In genomic region chr12:84858149-84859113, GRCm38 (mm10) we compare ENCODE assay signal across 14 mouse cellular contexts. TPM values are rescaled to one million over a fixed set of nuclear protein-coding genes. Genes with fewer than 3 reads are reported as not detected.
DNase-seq lines count a peak whose midpoint lies in the region; ATAC-seq and TF ChIP-seq lines count a peak whose summit lies in the region.
"Had no signal": no experiment of that assay in that cellular context is flagged by ENCODE, and none has a peak within 500 bp of the region (broad histone marks: within the 10 kb centered on the region; RNA-seq: fewer than 3 reads in every experiment).

No protein-coding gene starts in this region.

- H3K4me2 ChIP-seq in intestine, embryonic 14.5 days (ENCODE audit: low read length) = peak overlapping the region; percentile 25; the same call in 1 of the 2 replicates
- no peak overlapping the region for H3K4me2 ChIP-seq in intestine, postnatal 0 days (replicated peaks; ENCODE audit: low read depth)
- no peak overlapping the region for H3K4me2 ChIP-seq in midbrain, postnatal 0 days (ENCODE audit: low read depth, low read length, poor library complexity, severe bottlenecking)
- H3K4me2 ChIP-seq in embryonic facial prominence, embryonic 12.5 days (replicated peaks) = no peak overlapping the region
- no peak overlapping the region for H3K4me2 ChIP-seq in stomach, embryonic 16.5 days (ENCODE audit: low read depth, low read length)
- H3K4me2 ChIP-seq: heart, embryonic 12.5 days; hindbrain, embryonic 15.5 days had no signal

- peak; percentile 79 for ATAC-seq in intestine, embryonic 14.5 days (replicated peaks; ENCODE audit: low FRiP score, low TSS enrichment, low read depth)
- no peak for ATAC-seq in intestine, postnatal 0 days
- no peak for ATAC-seq in midbrain, postnatal 0 days (ENCODE audit: low FRiP score)
- 0 out of 2 replicates have a peak, but pooled peaks have one; percentile 64 for ATAC-seq in embryonic facial prominence, embryonic 12.5 days (ENCODE audit: insufficient number of reproducible peaks, insufficient read depth, low FRiP score, low TSS enrichment)
- peak; percentile 22; the same call in 1 of the 2 replicates for ATAC-seq in stomach, embryonic 16.5 days (ENCODE audit: insufficient read depth, low FRiP score)

- H3K9me3 ChIP-seq in intestine, embryonic 14.5 days (ENCODE audit: control insufficient read depth, low read length) = no peaks in the 10 kb centered on the region
- no peaks in the 10 kb centered on the region for H3K9me3 ChIP-seq in intestine, postnatal 0 days (ENCODE audit: control insufficient read depth)
- no peaks in the 10 kb centered on the region for H3K9me3 ChIP-seq in midbrain, embryonic 10.5 days (replicated peaks)
- H3K9me3 ChIP-seq in midbrain, postnatal 0 days (ENCODE audit: low read length) = no peaks in the 10 kb centered on the region
- H3K9me3 ChIP-seq in embryonic facial prominence, embryonic 12.5 days = no peaks in the 10 kb centered on the region
- H3K9me3 ChIP-seq in stomach, embryonic 16.5 days (replicated peaks; ENCODE audit: control insufficient read depth, low read length) = no peaks in the 10 kb centered on the region
- H3K9me3 ChIP-seq: heart, embryonic 12.5 days; hindbrain, embryonic 15.5 days had no signal

- TF ChIP-seq CTCF in intestine, postnatal 0 days (IDR thresholded peaks at IDR 0.05; ENCODE audit: low read depth) = no peak
- TF ChIP-seq CTCF in midbrain, postnatal 0 days (IDR thresholded peaks at IDR 0.05) = no peak

- peak overlapping the region; percentile 16; the same call in 1 of the 2 replicates for H3K27ac ChIP-seq in intestine, embryonic 14.5 days (ENCODE audit: low read depth)
- no peak overlapping the region for H3K27ac ChIP-seq in intestine, postnatal 0 days (ENCODE audit: low read depth, low read length)
- no peak overlapping the region for H3K27ac ChIP-seq in midbrain, embryonic 10.5 days (replicated peaks)
- no peak overlapping the region for H3K27ac ChIP-seq in midbrain, postnatal 0 days (ENCODE audit: low read depth, low read length)
- 0 out of 2 replicates have a peak overlapping the region, but pooled peaks have one; percentile 30 for H3K27ac ChIP-seq in embryonic facial prominence, embryonic 12.5 days
- no peak overlapping the region for H3K27ac ChIP-seq in stomach, embryonic 16.5 days (ENCODE audit: low read length)
- H3K27ac ChIP-seq: hindbrain, embryonic 15.5 days; macrophage had no signal

- H3K36me3 ChIP-seq in intestine, embryonic 14.5 days (ENCODE audit: control insufficient read depth, insufficient read depth, low read length) = no peaks in the 10 kb centered on the region
- H3K36me3 ChIP-seq in intestine, postnatal 0 days (ENCODE audit: control insufficient read depth, insufficient read depth) = no peaks in the 10 kb centered on the region
- H3K36me3 ChIP-seq in midbrain, embryonic 10.5 days = no peaks in the 10 kb centered on the region
- H3K36me3 ChIP-seq in midbrain, postnatal 0 days (ENCODE audit: insufficient read depth, low read length) = no peaks in the 10 kb centered on the region
- no peaks in the 10 kb centered on the region for H3K36me3 ChIP-seq in embryonic facial prominence, embryonic 12.5 days
- no peaks in the 10 kb centered on the region for H3K36me3 ChIP-seq in stomach, embryonic 16.5 days (ENCODE audit: control insufficient read depth, insufficient read depth, low read length)
- H3K36me3 ChIP-seq: heart, embryonic 12.5 days; hindbrain, embryonic 15.5 days had no signal

- intact Hi-C loops in gastrocnemius, postnatal 36 days (cut with DNase I) = no loop called here

- 29% methylated on average over 17 of the region's 17 CpGs for WGBS in intestine, embryonic 14.5 days
- whole genome bisulfite sequencing in intestine, postnatal 0 days = 50% methylated on average over 17 of the region's 17 CpGs
- 66% methylated on average over 17 of the region's 17 CpGs for WGBS in midbrain, embryonic 10.5 days
- 67% methylated on average over 17 of the region's 17 CpGs for WGBS in midbrain, postnatal 0 days
- 23% methylated on average over 17 of the region's 17 CpGs for WGBS in embryonic facial prominence, embryonic 12.5 days
- WGBS in stomach, embryonic 16.5 days = 31% methylated on average over 17 of the region's 17 CpGs

- no peaks in the 10 kb centered on the region for H3K27me3 ChIP-seq in intestine, embryonic 14.5 days (replicated peaks; ENCODE audit: control insufficient read depth, insufficient read depth, low read length)
- no peaks in the 10 kb centered on the region for H3K27me3 ChIP-seq in intestine, postnatal 0 days (replicated peaks; ENCODE audit: control insufficient read depth, insufficient read depth, low read length)
- H3K27me3 ChIP-seq in midbrain, embryonic 10.5 days (ENCODE audit: low read depth, poor library complexity, severe bottlenecking) = no peaks in the 10 kb centered on the region
- no peaks in the 10 kb centered on the region for H3K27me3 ChIP-seq in midbrain, postnatal 0 days (ENCODE audit: insufficient read depth, low read length)
- H3K27me3 ChIP-seq in embryonic facial prominence, embryonic 12.5 days = no peaks in the 10 kb centered on the region
- H3K27me3 ChIP-seq in stomach, embryonic 16.5 days (ENCODE audit: control insufficient read depth, insufficient read depth, low read length) = no peaks in the 10 kb centered on the region
- H3K27me3 ChIP-seq: hindbrain, embryonic 15.5 days had no signal

- peaks cover 13% of the 10 kb centered on the region for H3K4me1 ChIP-seq in intestine, embryonic 14.5 days (replicated peaks; ENCODE audit: control insufficient read depth, insufficient read depth, low read length)
- no peaks in the 10 kb centered on the region for H3K4me1 ChIP-seq in intestine, postnatal 0 days (replicated peaks; ENCODE audit: control insufficient read depth, insufficient read depth, low read length)
- H3K4me1 ChIP-seq in midbrain, embryonic 10.5 days = peaks cover 7% of the 10 kb centered on the region; the same call in 1 of the 2 replicates
- no peaks in the 10 kb centered on the region for H3K4me1 ChIP-seq in midbrain, postnatal 0 days (ENCODE audit: insufficient read depth, low read length)
- peaks cover 7% of the 10 kb centered on the region; the same call in 1 of the 2 replicates for H3K4me1 ChIP-seq in embryonic facial prominence, embryonic 12.5 days
- 0 out of 2 replicates have a peak, but pooled peaks cover 2% of the 10 kb centered on the region for H3K4me1 ChIP-seq in stomach, embryonic 16.5 days (ENCODE audit: control insufficient read depth, insufficient read depth, low read length)
- H3K4me1 ChIP-seq: heart, embryonic 12.5 days; hindbrain, embryonic 15.5 days had no signal

- no peak overlapping the region for H3K4me3 ChIP-seq in intestine, embryonic 14.5 days (ENCODE audit: low read depth, low read length)
- no peak overlapping the region for H3K4me3 ChIP-seq in intestine, postnatal 0 days (ENCODE audit: low read depth, low read length)
- H3K4me3 ChIP-seq in midbrain, embryonic 10.5 days = no peak overlapping the region
- no peak overlapping the region for H3K4me3 ChIP-seq in midbrain, postnatal 0 days (ENCODE audit: low read depth, low read length)
- H3K4me3 ChIP-seq in embryonic facial prominence, embryonic 12.5 days = no peak overlapping the region
- H3K4me3 ChIP-seq in stomach, embryonic 16.5 days (replicated peaks; ENCODE audit: low read length) = no peak overlapping the region
- H3K4me3 ChIP-seq: heart, embryonic 12.5 days; hindbrain, embryonic 15.5 days; myocyte had no signal

- H3K9ac ChIP-seq in intestine, embryonic 14.5 days (ENCODE audit: low read length) = no peak overlapping the region
- H3K9ac ChIP-seq in intestine, postnatal 0 days (ENCODE audit: low read depth, low read length) = no peak overlapping the region
- no peak overlapping the region for H3K9ac ChIP-seq in midbrain, postnatal 0 days (replicated peaks; ENCODE audit: low read length, poor library complexity, severe bottlenecking)
- no peak overlapping the region for H3K9ac ChIP-seq in embryonic facial prominence, embryonic 12.5 days
- no peak overlapping the region for H3K9ac ChIP-seq in stomach, embryonic 16.5 days (ENCODE audit: low read length)
- H3K9ac ChIP-seq: heart, embryonic 12.5 days; hindbrain, embryonic 15.5 days had no signal

- DNase-seq in intestine, embryonic 14.5 days (ENCODE audit: low spot score) = peak; percentile 52
- DNase-seq in midbrain, embryonic 10.5 days (ENCODE audit: low spot score) = peak; percentile 24
- no peak for DNase-seq in midbrain, postnatal 0 days (ENCODE audit: low spot score)
- DNase-seq in gastrocnemius, postnatal 10 days = no peak
- no peak for DNase-seq in gastrocnemius, postnatal 36 days
- DNase-seq: cerebellum, postnatal 14 days; thymus, postnatal 14 days had no signal

RNA-seq across cellular contexts. Expression of gene Ltbp2, which starts 17.9 kb away (rescaled TPM):
- 0.63 and 1.0 TPM in 2 replicates for polyA plus RNA-seq in intestine, embryonic 14.5 days (2014; fragmentation: Nextera tagmentation; extraction: Ambion mirVana)
- 0.87 and 1.0 TPM in 2 replicates for polyA plus RNA-seq in intestine, postnatal 0 days (2015; fragmentation: Nextera tagmentation; extraction: Ambion mirVana)
- polyA plus RNA-seq in midbrain, embryonic 10.5 days (2016; fragmentation: Nextera tagmentation; extraction: Ambion mirVana) = 0.11 and 0.22 TPM in 2 replicates
- total RNA-seq in midbrain, postnatal 0 days (2014; rRNA removed) = 0.28 and 4.0 TPM in 2 replicates
- polyA plus RNA-seq in midbrain, postnatal 0 days (2015; fragmentation: Nextera tagmentation; extraction: Ambion mirVana) = 0.10 and 0.14 TPM in 2 replicates
- polyA plus RNA-seq in embryonic facial prominence, embryonic 12.5 days (2016; fragmentation: Nextera tagmentation; extraction: Ambion mirVana) = 0.71 and 0.93 TPM in 2 replicates
- 1.2 and 1.6 TPM in 2 replicates for polyA plus RNA-seq in stomach, embryonic 16.5 days (2015; fragmentation: Nextera tagmentation; extraction: Ambion mirVana)
- 1 to 10 TPM; 1.9 to 2.5 TPM for total RNA-seq in gastrocnemius, postnatal 10 days (2021)
- 1 to 10 TPM in 1 of 2 experiments, under 1 TPM in 1; 0.48 to 1.5 TPM for total RNA-seq in gastrocnemius, postnatal 36 days (2021)

Comparison
In these comparisons a context has a peak if more than half of its experiments do, and no peak if none do; other contexts are left out.
1. ATAC-seq: peak in intestine, embryonic 14.5 days (single experiment), embryonic facial prominence, embryonic 12.5 days (single experiment) and stomach, embryonic 16.5 days (single experiment); none in intestine, postnatal 0 days (single experiment) and midbrain, postnatal 0 days (single experiment).
2. DNase-seq: peak in intestine, embryonic 14.5 days (single experiment) and midbrain, embryonic 10.5 days (single experiment); none in midbrain, postnatal 0 days (single experiment), gastrocnemius, postnatal 10 days (single experiment) and gastrocnemius, postnatal 36 days (0 of 2).
3. H3K27ac ChIP-seq: peak in intestine, embryonic 14.5 days (single experiment) and embryonic facial prominence, embryonic 12.5 days (single experiment); none in intestine, postnatal 0 days (single experiment), midbrain, embryonic 10.5 days (single experiment), midbrain, postnatal 0 days (single experiment) and stomach, embryonic 16.5 days (single experiment).